In genomic region chr9:41938449-41938848, GRCm38 (mm10) we compare ENCODE assay signal across 10 mouse cellular contexts.
DNase-seq lines count a peak whose midpoint lies in the region; ATAC-seq and TF ChIP-seq lines count a peak whose summit lies in the region.
"Had no signal": no experiment of that assay in that cellular context is flagged by ENCODE, and none has a peak within 500 bp of the region (broad histone marks: within the 10 kb centered on the region; RNA-seq: fewer than 3 reads in every experiment).

No protein-coding gene starts in this region.

- H3K4me1 ChIP-seq in forebrain, embryonic 11.5 days (replicated peaks; ENCODE audit: control insufficient read depth, insufficient read depth, low read length): peaks cover 26% of the 10 kb centered on the region
- H3K4me1 ChIP-seq in hindbrain, embryonic 16.5 days (ENCODE audit: control insufficient read depth, insufficient read depth, low read depth, low read length): peaks cover 44% of the 10 kb centered on the region
- peaks cover 57% of the 10 kb centered on the region for H3K4me1 ChIP-seq in neural tube, embryonic 15.5 days

- H3K27ac ChIP-seq in layer of hippocampus, adult 2 months: peak overlapping the region; percentile 36; the same call in 1 of the 2 replicates
- H3K27ac ChIP-seq in forebrain, embryonic 11.5 days (ENCODE audit: low read depth, low read length): peak overlapping the region; percentile 73
- peak overlapping the region; percentile 58 for H3K27ac ChIP-seq in hindbrain, embryonic 16.5 days (ENCODE audit: low read depth, low read length)
- H3K27ac ChIP-seq in neural tube, embryonic 15.5 days (replicated peaks): peak overlapping the region; percentile 87

- WGBS in forebrain, embryonic 11.5 days: 45% methylated on average over 8 of the region's 8 CpGs
- 38% methylated on average over 8 of the region's 8 CpGs for WGBS in hindbrain, embryonic 16.5 days
- WGBS in neural tube, embryonic 15.5 days: 43% methylated on average over 8 of the region's 8 CpGs

- no peak for ATAC-seq in forebrain, embryonic 11.5 days (replicated peaks; ENCODE audit: low FRiP score)
- ATAC-seq in hindbrain, embryonic 16.5 days: no peak
- no peak for ATAC-seq in neural tube, embryonic 15.5 days (ENCODE audit: low FRiP score)

- no peak for DNase-seq in layer of hippocampus, adult 2 months (ENCODE audit: low spot score in 2 of 2)
- DNase-seq in layer of hippocampus, adult 9-11 months: no peak
- no peak for DNase-seq in forebrain, embryonic 11.5 days (ENCODE audit: low spot score)
- DNase-seq in left cerebral cortex, postnatal 25 days (ENCODE audit: low spot score in 2 of 2): no peak
- DNase-seq in adipocyte (ENCODE audit: low spot score): no peak
- DNase-seq: right cerebral cortex, adult 18-20 months; thymus, postnatal 25 days had no signal

- TF ChIP-seq CTCF in layer of hippocampus, adult 2 months (conservative IDR thresholded peaks at IDR 0.05): no peak

- H3K4me3 ChIP-seq in layer of hippocampus, adult 2 months: no peak overlapping the region
- H3K4me3 ChIP-seq in forebrain, embryonic 11.5 days (ENCODE audit: low read depth, low read length): no peak overlapping the region
- no peak overlapping the region for H3K4me3 ChIP-seq in hindbrain, embryonic 16.5 days (ENCODE audit: low read length)
- H3K4me3 ChIP-seq in neural tube, embryonic 15.5 days (replicated peaks): no peak overlapping the region
- H3K4me3 ChIP-seq: erythroblast, embryonic 14.5 days had no signal

- H3K9ac ChIP-seq in forebrain, embryonic 11.5 days (ENCODE audit: low read length): peak overlapping the region; percentile 27; the same call in 1 of the 2 replicates
- 0 out of 2 replicates have a peak overlapping the region, but pooled peaks have one; percentile 11 for H3K9ac ChIP-seq in hindbrain, embryonic 16.5 days (ENCODE audit: low read depth, low read length)
- no peak overlapping the region for H3K9ac ChIP-seq in neural tube, embryonic 15.5 days (replicated peaks)

- no peak overlapping the region for H3K4me2 ChIP-seq in forebrain, embryonic 11.5 days (ENCODE audit: low read depth, low read length, severe bottlenecking)
- no peak overlapping the region for H3K4me2 ChIP-seq in hindbrain, embryonic 16.5 days (ENCODE audit: low read length)
- H3K4me2 ChIP-seq in neural tube, embryonic 15.5 days: no peak overlapping the region; the same call in 1 of the 2 replicates

- intact Hi-C loops in left cerebral cortex, postnatal 25 days (cut with DNase I): no loop called here

- H3K36me3 ChIP-seq in forebrain, embryonic 11.5 days (ENCODE audit: control insufficient read depth, insufficient read depth, low read length): no peaks in the 10 kb centered on the region
- no peaks in the 10 kb centered on the region for H3K36me3 ChIP-seq in hindbrain, embryonic 16.5 days (ENCODE audit: control insufficient read depth, insufficient read depth, low read length)
- no peaks in the 10 kb centered on the region for H3K36me3 ChIP-seq in neural tube, embryonic 15.5 days

- H3K27me3 ChIP-seq in forebrain, embryonic 11.5 days (ENCODE audit: control insufficient read depth, insufficient read depth, low read length): no peaks in the 10 kb centered on the region
- H3K27me3 ChIP-seq in hindbrain, embryonic 16.5 days (replicated peaks; ENCODE audit: control insufficient read depth, insufficient read depth, low read length): no peaks in the 10 kb centered on the region
- H3K27me3 ChIP-seq in neural tube, embryonic 15.5 days (replicated peaks): no peaks in the 10 kb centered on the region

- no peaks in the 10 kb centered on the region for H3K9me3 ChIP-seq in forebrain, embryonic 11.5 days (ENCODE audit: control insufficient read depth, low read length)
- no peaks in the 10 kb centered on the region for H3K9me3 ChIP-seq in hindbrain, embryonic 16.5 days (ENCODE audit: control insufficient read depth, low read length)
- no peaks in the 10 kb centered on the region for H3K9me3 ChIP-seq in neural tube, embryonic 15.5 days (replicated peaks)

Comparison
In these comparisons a context has a peak if more than half of its experiments do, and no peak if none do; other contexts are left out.
1. H3K27ac ChIP-seq: peak in every context shown above with its lines; median percentile 87 in neural tube, embryonic 15.5 days; 73 in forebrain, embryonic 11.5 days; 58 in hindbrain, embryonic 16.5 days; 36 in layer of hippocampus, adult 2 months.